Mouse (Mus musculus): ENCODE measurements at regions not wholly inside any gene's neighbourhood (a gene's known extent, or its start where the extent isn't known, plus 50 kb on each side); places are given as distances from the start of the nearest gene placed in this dataset.

DNA sequence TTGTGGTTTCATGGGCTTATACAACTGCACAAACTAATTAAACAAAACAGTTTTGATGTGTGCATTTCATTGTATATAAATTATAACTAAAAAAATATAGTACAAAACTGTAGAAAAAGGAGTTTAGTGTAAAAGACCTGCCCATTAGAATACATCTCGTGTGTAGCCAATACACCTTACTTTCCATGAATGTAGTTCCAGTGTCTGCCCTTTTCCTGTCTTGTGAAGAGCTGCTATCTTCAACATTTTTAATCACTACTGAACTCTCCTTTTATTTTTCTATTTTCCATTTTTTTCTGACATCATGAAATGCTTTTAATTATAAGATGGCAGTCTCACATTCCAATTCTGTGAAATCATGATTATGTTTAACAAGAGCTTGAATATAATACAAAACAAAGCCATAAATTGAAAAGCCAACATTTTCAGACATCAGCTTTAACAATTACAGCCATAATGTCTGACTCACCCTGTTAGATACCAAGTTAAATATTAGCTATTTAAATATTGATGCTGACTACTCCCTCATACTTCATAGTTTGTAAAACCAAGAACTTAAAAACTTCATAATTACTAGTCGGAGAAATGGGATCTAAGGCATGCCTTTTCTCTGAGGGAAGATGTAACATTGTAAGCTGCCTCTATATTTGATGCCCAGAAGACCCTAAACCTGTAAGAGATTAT is 163.6 kb upstream of the Sema3d start:
- DNase-seq (ENCODE audit: low read depth, low spot score): no peak

- no peak for DNase-seq (ENCODE audit: low read depth, low spot score)
Measured at GRCm38 (mm10) chr5:12222622-12223021, 160.6 kb upstream of the Sema3d start.

DNA sequence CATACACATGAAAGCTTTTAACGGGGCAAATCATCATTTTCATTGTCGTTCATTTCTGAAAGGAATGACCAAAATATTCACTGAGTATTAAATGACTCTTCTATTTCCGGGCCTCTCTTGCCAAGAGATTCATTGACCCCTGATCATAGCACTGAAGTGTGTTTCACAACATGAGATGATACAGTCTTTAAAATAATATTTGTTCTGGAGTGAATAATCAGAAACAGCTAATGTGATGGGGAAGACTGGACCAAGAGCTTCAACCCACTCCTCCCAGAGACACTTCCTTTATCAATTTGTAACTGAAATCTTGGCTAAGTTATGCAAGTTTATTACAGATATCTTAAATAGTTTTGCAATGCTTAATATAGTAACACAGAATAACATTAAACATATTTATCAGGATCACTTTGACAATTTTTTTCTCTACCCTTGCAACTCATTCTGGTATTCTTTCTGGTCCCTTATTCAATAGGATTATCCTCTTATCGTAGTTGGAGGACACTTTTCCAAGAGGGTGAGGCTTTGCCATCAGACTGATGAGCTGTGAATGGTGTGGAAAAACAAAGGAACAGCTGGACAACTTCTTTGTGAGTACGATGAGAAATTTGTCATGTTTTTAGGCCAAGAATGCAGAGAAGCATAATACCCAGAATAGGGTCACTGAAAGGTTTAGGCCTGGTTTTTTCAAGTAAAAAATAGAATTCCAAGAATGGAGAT is 149.6 kb upstream of the Sema3d start:
- DNase-seq (ENCODE audit: low read depth, low spot score): no peak

DNA sequence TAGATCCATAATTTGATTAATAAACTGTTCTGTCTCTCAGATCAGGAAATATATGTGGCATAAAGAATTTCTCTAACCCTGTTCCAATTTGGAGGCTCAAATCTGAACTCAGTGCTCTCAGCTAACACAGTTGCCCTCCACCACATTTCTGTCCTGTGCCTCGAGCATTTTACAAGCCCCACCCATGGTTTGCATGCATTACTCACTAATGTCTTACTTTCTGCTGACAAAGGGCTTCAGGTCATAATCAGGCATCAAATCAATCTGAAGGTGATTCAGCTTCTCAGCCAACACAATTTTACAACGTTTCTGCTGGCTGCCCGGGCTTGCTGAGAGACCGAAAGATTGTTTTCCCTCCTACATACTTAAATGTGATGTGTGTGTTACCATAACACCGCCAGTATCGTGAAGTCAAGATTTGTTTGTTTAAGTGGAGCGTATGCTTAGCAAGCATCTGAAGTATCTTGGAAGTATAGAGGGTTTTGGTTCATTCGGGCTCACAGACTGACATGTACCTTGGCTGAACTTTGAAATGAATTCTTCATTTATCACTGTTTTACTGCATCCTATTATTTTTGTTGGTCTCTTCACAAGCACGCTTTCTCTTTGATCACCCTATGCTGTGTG is 139.9 kb upstream of the Sema3d start:
- peak; percentile 5 for DNase-seq (ENCODE audit: low read depth, low spot score)

- no peak for DNase-seq (ENCODE audit: low read depth, low spot score)
Measured at GRCm38 (mm10) chr5:12293685-12294084, 89.5 kb upstream of the Sema3d start.

DNA sequence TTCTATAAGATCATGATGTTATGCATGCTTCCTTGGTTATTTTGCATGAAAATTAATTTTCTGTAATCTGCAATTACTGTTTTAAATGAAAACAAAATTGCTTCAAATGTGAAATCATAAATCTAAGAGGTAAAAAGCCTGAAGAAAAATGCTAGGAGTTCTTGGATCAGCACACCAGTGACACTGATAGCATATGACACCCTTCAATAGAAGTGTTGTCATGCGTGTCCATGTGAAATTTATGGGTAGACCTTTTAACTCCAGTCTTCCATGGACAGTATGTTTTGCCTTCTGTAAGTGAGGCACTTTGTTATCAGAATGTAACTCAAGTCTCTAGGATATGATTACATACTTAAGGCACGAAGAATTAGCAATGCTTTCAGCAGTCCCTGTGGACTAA is 85.9 kb upstream of the Sema3d start:
- no peak for DNase-seq (ENCODE audit: low read depth, low spot score)

DNA sequence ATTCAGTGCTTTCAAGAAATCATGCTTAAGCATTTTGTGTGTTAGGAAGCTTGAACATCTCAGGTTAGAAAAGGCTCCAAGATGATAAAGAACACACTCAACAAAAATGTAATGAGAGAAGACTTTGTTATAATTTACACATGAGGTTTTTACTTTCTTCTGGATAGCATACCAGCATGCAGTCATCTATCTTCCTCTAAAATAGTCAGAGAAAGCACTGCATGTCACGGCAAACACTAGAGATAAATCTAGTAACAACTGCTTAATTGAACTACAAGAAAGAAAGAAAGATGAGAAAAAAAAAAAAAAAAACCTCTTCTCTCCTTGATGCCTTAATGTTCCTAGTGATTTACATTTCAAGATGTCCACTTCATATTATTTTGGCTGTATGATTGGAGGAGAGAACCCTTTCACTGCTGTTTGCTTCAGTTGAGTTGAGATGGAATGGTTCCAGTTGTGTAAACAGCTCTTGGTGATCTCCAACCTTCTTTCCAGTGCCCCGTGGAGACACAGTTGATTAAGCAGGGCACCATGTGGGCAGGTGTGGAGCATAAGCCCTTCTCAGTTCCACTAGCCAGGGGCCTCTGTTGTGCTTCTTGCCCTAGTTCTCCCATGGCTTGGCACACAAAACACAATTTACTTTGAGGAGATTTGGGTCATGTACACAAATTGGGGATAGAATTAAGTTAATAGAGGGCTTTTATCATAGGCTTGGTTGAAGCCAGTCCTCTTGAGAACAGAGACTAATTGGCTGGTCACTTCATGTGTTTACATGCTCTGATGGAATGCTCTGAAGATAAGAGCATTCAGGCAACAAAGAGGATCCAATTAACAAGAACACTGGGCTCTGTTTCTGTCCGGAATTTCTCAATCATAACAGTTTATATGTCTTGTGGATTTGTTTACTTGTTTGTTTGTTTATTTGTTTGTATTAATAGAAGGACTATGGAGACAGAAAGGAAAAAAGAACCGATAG is 81.1 kb upstream of the Sema3d start:
- no peak for DNase-seq (ENCODE audit: low read depth, low spot score)

DNA sequence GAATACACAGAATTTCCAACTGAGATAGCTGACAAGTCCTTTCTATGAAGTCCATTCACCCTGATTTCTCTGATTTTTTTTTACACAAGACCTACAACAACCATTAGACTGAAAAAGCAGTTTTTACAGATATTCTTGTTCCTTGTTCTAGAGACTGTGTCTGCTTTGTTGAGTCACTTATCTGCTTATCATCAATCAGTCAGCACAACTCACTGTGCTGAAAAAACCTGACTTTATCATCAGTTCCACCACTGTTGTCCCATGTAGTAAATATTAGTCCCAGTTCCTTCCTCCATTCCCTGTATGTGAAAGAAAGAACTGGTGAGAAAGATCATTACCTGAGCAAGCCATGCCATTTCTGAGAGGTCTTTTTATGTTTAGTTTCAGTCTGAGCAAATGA is 73.8 kb upstream of the Sema3d start:
- no peak for DNase-seq (ENCODE audit: low read depth, low spot score)

- no peak for DNase-seq (ENCODE audit: low read depth, low spot score)
Measured at GRCm38 (mm10) chr5:12332648-12333305, 50.4 kb upstream of the Sema3d start.

Measured in ZHBTc4 (cell line).